Comparison of ENCODE assay signal across 15 mouse cellular contexts in the genomic region with DNA sequence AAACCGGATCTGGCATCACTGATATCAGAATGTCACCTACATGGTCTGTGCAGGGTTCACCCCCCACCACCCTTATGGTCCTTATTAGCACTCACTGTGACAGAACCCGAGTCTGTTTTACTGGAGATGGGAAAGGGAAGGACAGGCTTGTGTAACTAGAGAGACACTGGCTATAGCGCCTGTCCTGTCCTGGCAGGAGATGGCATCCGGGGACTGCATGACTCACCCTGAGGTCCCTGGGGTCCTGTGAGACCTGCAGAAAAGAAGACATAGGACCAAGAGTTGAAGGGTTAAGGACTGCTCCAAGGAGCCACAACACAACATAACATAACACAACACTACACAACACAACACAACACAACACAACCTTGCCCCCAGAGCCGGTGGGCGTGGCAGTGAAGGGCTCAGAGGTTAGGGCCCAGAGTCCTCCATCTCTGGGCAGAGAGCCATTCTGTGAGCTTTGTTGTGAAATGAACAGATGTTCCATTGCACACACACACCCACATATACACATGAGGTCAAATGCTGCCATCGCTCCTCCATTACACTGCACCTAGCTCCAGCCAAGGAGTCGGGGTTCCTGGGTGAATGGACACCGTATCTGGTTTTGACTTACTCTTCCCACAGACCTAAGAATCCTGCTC. TPM values are rescaled to one million over a fixed set of nuclear protein-coding genes. Genes with fewer than 3 reads are reported as not detected.
DNase-seq lines count a peak whose midpoint lies in the region; ATAC-seq and TF ChIP-seq lines count a peak whose summit lies in the region.
"Had no signal": no experiment of that assay in that cellular context is flagged by ENCODE, and none has a peak within 500 bp of the region (broad histone marks: within the 10 kb centered on the region; RNA-seq: fewer than 3 reads in every experiment).

No protein-coding gene starts in this region.

- peak overlapping the region; percentile 53; the same call in 1 of the 2 replicates for H3K9ac ChIP-seq in heart, embryonic 11.5 days (ENCODE audit: low read depth, low read length)
- no peak overlapping the region for H3K9ac ChIP-seq in lung, embryonic 14.5 days
- no peak overlapping the region for H3K9ac ChIP-seq in lung, postnatal 0 days (replicated peaks; ENCODE audit: low read depth)
- H3K9ac ChIP-seq: neural tube, embryonic 12.5 days had no signal

- H3K4me1 ChIP-seq in heart, embryonic 11.5 days (ENCODE audit: control insufficient read depth, insufficient read depth, low read length), result peaks cover 9% of the 10 kb centered on the region
- H3K4me1 ChIP-seq in lung, embryonic 14.5 days (ENCODE audit: insufficient read depth), result peaks cover 13% of the 10 kb centered on the region; the same call in 1 of the 2 replicates
- H3K4me1 ChIP-seq in lung, adult 2 months (ENCODE audit: control insufficient read depth, insufficient read depth, low read length), result no peaks in the 10 kb centered on the region
- H3K4me1 ChIP-seq in lung, postnatal 0 days (ENCODE audit: insufficient read depth, low read depth, low read length), result peaks cover 4% of the 10 kb centered on the region; the same call in 1 of the 2 replicates

- no peak for ATAC-seq in heart, embryonic 11.5 days (replicated peaks; ENCODE audit: insufficient number of reproducible peaks, low FRiP score, low TSS enrichment)
- peak; percentile 53; the same call in 1 of the 2 replicates for ATAC-seq in lung, embryonic 14.5 days (ENCODE audit: insufficient read depth)
- peak; percentile 76 for ATAC-seq in lung, postnatal 0 days
- ATAC-seq: CD4-positive, CD25-positive, alpha-beta regulatory T cell, adult 4 months had no signal

- no peak overlapping the region for H3K4me3 ChIP-seq in heart, embryonic 11.5 days (ENCODE audit: low read depth, low read length)
- H3K4me3 ChIP-seq in lung, embryonic 14.5 days (ENCODE audit: low read depth, low read length), result no peak overlapping the region
- no peak overlapping the region for H3K4me3 ChIP-seq in lung, adult 2 months (replicated peaks; ENCODE audit: extremely low read depth, low read depth, low read length)
- no peak overlapping the region for H3K4me3 ChIP-seq in lung, postnatal 0 days (ENCODE audit: low read depth, low read length)
- H3K4me3 ChIP-seq: neural tube, embryonic 12.5 days had no signal

- TF ChIP-seq EP300 in lung, postnatal 0 days (IDR thresholded peaks at IDR 0.05), result no peak

- no peak for DNase-seq in heart, postnatal 4 days
- DNase-seq in lung, embryonic 14.5 days, result peak; percentile 79
- DNase-seq in lung, adult 2 months, result no peak
- DNase-seq in lung, postnatal 0 days (ENCODE audit: low spot score), result peak; percentile 73
- DNase-seq in adrenal gland, postnatal 10 days, result no peak
- DNase-seq in spleen, adult 18-20 months, result no peak
- DNase-seq in thymus, postnatal 25 days, result no peak
- DNase-seq: adrenal gland, adult 8-10 months; gastrocnemius, postnatal 14 days; kidney, postnatal 10 days; thymus, postnatal 4 days had no signal

- H3K4me2 ChIP-seq in heart, embryonic 11.5 days, result no peak overlapping the region
- H3K4me2 ChIP-seq in lung, embryonic 14.5 days, result no peak overlapping the region
- no peak overlapping the region for H3K4me2 ChIP-seq in lung, postnatal 0 days (replicated peaks; ENCODE audit: low read depth, low read length)
- H3K4me2 ChIP-seq: midbrain, embryonic 11.5 days; neural tube, embryonic 12.5 days had no signal

- H3K36me3 ChIP-seq in heart, embryonic 11.5 days (ENCODE audit: control insufficient read depth, insufficient read depth, low read length), result no peaks in the 10 kb centered on the region
- H3K36me3 ChIP-seq in lung, embryonic 14.5 days (ENCODE audit: insufficient read depth), result no peaks in the 10 kb centered on the region
- no peaks in the 10 kb centered on the region for H3K36me3 ChIP-seq in lung, postnatal 0 days (ENCODE audit: insufficient read depth, low read length)
- H3K36me3 ChIP-seq: neural tube, embryonic 12.5 days had no signal

- no peak for TF ChIP-seq POLR2A in lung, adult 2 months (IDR thresholded peaks at IDR 0.05; ENCODE audit: borderline replicate concordance, extremely low read depth, low read depth, low read length)

- 82% methylated on average over 9 of the region's 9 CpGs for WGBS in heart, embryonic 11.5 days (ENCODE audit: insufficient replicate concordance)
- 51% methylated on average over 9 of the region's 9 CpGs for WGBS in lung, embryonic 14.5 days
- 70% methylated on average over 9 of the region's 9 CpGs for whole genome bisulfite sequencing in lung, adult 2 months
- WGBS in lung, postnatal 0 days, result 60% methylated on average over 9 of the region's 9 CpGs

- H3K27me3 ChIP-seq in heart, embryonic 11.5 days (ENCODE audit: control insufficient read depth, insufficient read depth, low read length), result 0 out of 2 replicates have a peak, but pooled peaks cover 3% of the 10 kb centered on the region
- H3K27me3 ChIP-seq in lung, embryonic 14.5 days (ENCODE audit: insufficient read depth, low read length), result no peaks in the 10 kb centered on the region
- H3K27me3 ChIP-seq in lung, postnatal 0 days (replicated peaks; ENCODE audit: insufficient read depth, low read length), result no peaks in the 10 kb centered on the region
- H3K27me3 ChIP-seq: neural tube, embryonic 12.5 days had no signal

- H3K27ac ChIP-seq in heart, embryonic 11.5 days (ENCODE audit: low read depth, low read length), result no peak overlapping the region
- peak overlapping the region; percentile 81 for H3K27ac ChIP-seq in lung, embryonic 14.5 days (ENCODE audit: low read depth)
- H3K27ac ChIP-seq in lung, postnatal 0 days (ENCODE audit: low read length), result no peak overlapping the region
- H3K27ac ChIP-seq: neural tube, embryonic 12.5 days had no signal

- H3K9me3 ChIP-seq in heart, embryonic 11.5 days (replicated peaks; ENCODE audit: control insufficient read depth, low read length), result no peaks in the 10 kb centered on the region
- H3K9me3 ChIP-seq in lung, embryonic 14.5 days (ENCODE audit: low read depth, low read length), result no peaks in the 10 kb centered on the region
- no peaks in the 10 kb centered on the region for H3K9me3 ChIP-seq in lung, postnatal 0 days (ENCODE audit: low read length)
- H3K9me3 ChIP-seq: neural tube, embryonic 12.5 days had no signal

- TF ChIP-seq CTCF in lung, embryonic 14.5 days (IDR thresholded peaks at IDR 0.05; ENCODE audit: low read depth), result no peak
- TF ChIP-seq CTCF in lung, adult 2 months (IDR thresholded peaks at IDR 0.05; ENCODE audit: insufficient read depth, low read length), result no peak
- no peak for TF ChIP-seq CTCF in lung, postnatal 0 days (IDR thresholded peaks at IDR 0.05)

RNA-seq across cellular contexts. Expression of a gene that starts 32.0 kb away (rescaled TPM):
- polyA plus RNA-seq in heart, embryonic 11.5 days (2014; fragmentation: Nextera tagmentation; extraction: Ambion mirVana), result 0.41 and 0.44 TPM in 2 replicates
- total RNA-seq in heart, postnatal 4 days (2021), result under 1 TPM; 0.17 to 0.25 TPM
- polyA plus RNA-seq in lung, embryonic 14.5 days (2014; fragmentation: Nextera tagmentation; extraction: Ambion mirVana), result 1.8 TPM in 2 replicates
- polyA plus RNA-seq in lung, adult 2 months (2012; rRNA removed), result 8.7 and 20.2 TPM in 2 replicates
- polyA plus RNA-seq in lung, postnatal 0 days (2015; fragmentation: Nextera tagmentation; extraction: Ambion mirVana), result 2.5 and 3.5 TPM in 2 replicates
- under 1 TPM; 0.27 to 0.33 TPM for total RNA-seq in adrenal gland, postnatal 10 days (2021)
- total RNA-seq: adrenal gland, adult 8-10 months had no signal
- polyA plus RNA-seq: CD4-positive, CD25-positive, alpha-beta regulatory T cell, adult 4 months had no signal

Comparison
In these comparisons a context has a peak if more than half of its experiments do, and no peak if none do; other contexts are left out.
1. DNase-seq: peak in lung, embryonic 14.5 days (single experiment) and lung, postnatal 0 days (single experiment); none in heart, postnatal 4 days (single experiment), lung, adult 2 months (single experiment), adrenal gland, postnatal 10 days (single experiment), spleen, adult 18-20 months (0 of 2) and thymus, postnatal 25 days (single experiment).